Mouse (Mus musculus) urinary bladder, postnatal 25 days (tissue): ENCODE results near the gene Fmn2.

ENCODE experiments used
- DNase-seq: peaks from one replicate; pipeline ENCODE4 v3.0.0; 2022; ENCODE audit warnings: low spot score

The Fmn2 gene

GRCm38 (mm10) chr1:174669132-174669531, 167.5 kb downstream of the Fmn2 start:
- no peak for DNase-seq

- DNase-seq = no peak
These were observed 169.2 kb downstream of the Fmn2 start for GRCm38 (mm10) chr1:174670846-174671245.

- no peak for DNase-seq
These were observed 173.0 kb downstream of the Fmn2 start for GRCm38 (mm10) chr1:174674586-174674985.

GRCm38 (mm10) chr1:174675316-174675715, 173.7 kb downstream of the Fmn2 start:
- DNase-seq = no peak

- DNase-seq = no peak
These were observed 174.6 kb downstream of the Fmn2 start for GRCm38 (mm10) chr1:174676187-174676586.

GRCm38 (mm10) chr1:174677211-174677610, 175.6 kb downstream of the Fmn2 start:
- no peak for DNase-seq

- DNase-seq = no peak
These were observed 187.7 kb downstream of the Fmn2 start for GRCm38 (mm10) chr1:174689301-174689700.

- DNase-seq = no peak
These were observed 199.2 kb downstream of the Fmn2 start for GRCm38 (mm10) chr1:174700871-174701270.

- no peak for DNase-seq
These were observed 200.2 kb downstream of the Fmn2 start for GRCm38 (mm10) chr1:174701835-174702234.

- DNase-seq = no peak
These were observed 202.3 kb downstream of the Fmn2 start for GRCm38 (mm10) chr1:174703909-174704308.

- no peak for DNase-seq
These were observed 218.3 kb downstream of the Fmn2 start for GRCm38 (mm10) chr1:174719729-174720458.

GRCm38 (mm10) chr1:174728771-174729170, 227.1 kb downstream of the Fmn2 start:
- DNase-seq = no peak

GRCm38 (mm10) chr1:174732715-174733114, 231.1 kb downstream of the Fmn2 start:
- no peak for DNase-seq

- no peak for DNase-seq
These were observed 237.3 kb downstream of the Fmn2 start for GRCm38 (mm10) chr1:174738958-174739357.

- DNase-seq = no peak
These were observed 241.0 kb downstream of the Fmn2 start for GRCm38 (mm10) chr1:174742667-174743066.

- DNase-seq = no peak
These were observed 246.9 kb downstream of the Fmn2 start for GRCm38 (mm10) chr1:174748520-174748919.

GRCm38 (mm10) chr1:174750893-174751461, 249.4 kb downstream of the Fmn2 start:
- no peak for DNase-seq

GRCm38 (mm10) chr1:174759354-174759753, 257.7 kb downstream of the Fmn2 start:
- no peak for DNase-seq

- no peak for DNase-seq
These were observed 264.1 kb downstream of the Fmn2 start for GRCm38 (mm10) chr1:174765757-174766156.

- no peak for DNase-seq
These were observed 265.2 kb downstream of the Fmn2 start for GRCm38 (mm10) chr1:174766852-174767251.

- no peak for DNase-seq
These were observed 270.3 kb downstream of the Fmn2 start for GRCm38 (mm10) chr1:174771871-174772281.

GRCm38 (mm10) chr1:174781037-174781436, 279.4 kb downstream of the Fmn2 start:
- no peak for DNase-seq

GRCm38 (mm10) chr1:174788617-174789016, 287.0 kb downstream of the Fmn2 start:
- no peak for DNase-seq

- no peak for DNase-seq
These were observed 310.2 kb downstream of the Fmn2 start for GRCm38 (mm10) chr1:174811846-174812245.
